Mouse (Mus musculus) CH12.LX (cell line): ENCODE data around the gene Ap3d1. TPM values are rescaled to one million over a fixed set of nuclear protein-coding genes. Genes with fewer than 3 reads are reported as not detected.

ENCODE experiments used
- DNase-seq: peaks from one replicate; pipeline ENCODE4 v3.0.0-alpha.2; 2013; ENCODE audit errors: extremely low read depth
- H3K27ac ChIP-seq: 2 replicates; pipeline ENCODE4 v1.5.1; 2012; ENCODE audit warnings: low read depth, mild to moderate bottlenecking, control low read depth, moderate library complexity; ENCODE audit not compliant: insufficient read depth
- H3K27me3 ChIP-seq: replicated peaks from 2 replicates; pipeline ENCODE3; 2012; ENCODE audit warnings: inconsistent platforms
- H3K36me3 ChIP-seq, 2 experiments: replicated peaks in 1 of 2; 2 replicates each; pipeline versions ENCODE3 to v1.6.1; 2012; ENCODE audit warnings: inconsistent platforms in 1 of 2, low read length in 1 of 2, mild to moderate bottlenecking in 1 of 2, mixed read lengths in 1 of 2, moderate library complexity in 1 of 2; ENCODE audit not compliant: control insufficient read depth in 1 of 2, insufficient read depth in 1 of 2
- H3K4me1 ChIP-seq, 2 experiments: 2 replicates each; pipeline ENCODE4 v1.6.1; 2012; ENCODE audit warnings: inconsistent platforms in 1 of 2, moderate library complexity in 1 of 2; ENCODE audit not compliant: insufficient read depth in 2 of 2, control insufficient read depth in 1 of 2
- H3K4me2 ChIP-seq: 2 replicates; pipeline ENCODE4 v1.6.1; 2012; ENCODE audit warnings: low read depth, mild to moderate bottlenecking, control low read depth; ENCODE audit not compliant: poor library complexity, insufficient read depth, severe bottlenecking
- H3K4me3 ChIP-seq, 3 experiments: fragments of 150-350 bp in 1 of 3; sonication (generic) in 1 of 3; replicated peaks in 1 of 3; 2 replicates each; pipeline versions ENCODE3 to v1.5.1; 2011 to 2012; ENCODE audit warnings: low read depth in 2 of 3, low read length in 2 of 3, mild to moderate bottlenecking in 2 of 3, moderate library complexity in 2 of 3, control low read depth in 1 of 3, improper control_type of control experiment in 1 of 3, inconsistent platforms in 1 of 3, mixed read lengths in 1 of 3; ENCODE audit not compliant: poor library complexity in 1 of 3
- H3K79me2 ChIP-seq: replicated peaks from 2 replicates; pipeline ENCODE4 v1.6.1; 2012; ENCODE audit warnings: mild to moderate bottlenecking, moderate library complexity; ENCODE audit not compliant: control insufficient read depth, poor library complexity, insufficient read depth, severe bottlenecking; ENCODE audit errors: extremely low read depth
- H3K9ac ChIP-seq: 2 replicates; pipeline ENCODE4 v1.6.1; 2012; ENCODE audit warnings: low read depth, mild to moderate bottlenecking, control low read depth, moderate library complexity; ENCODE audit not compliant: insufficient read depth
- H3K9me3 ChIP-seq: replicated peaks from 2 replicates; pipeline ENCODE3; 2012; ENCODE audit warnings: low read length, inconsistent platforms, mixed read lengths
- CHD2 ChIP-seq: IDR thresholded peaks from 2 replicates; pipeline ENCODE4 v1.6.1; 2011; ENCODE audit warnings: low read length, improper control_type of control experiment
- CTCF ChIP-seq, 2 experiments: IDR thresholded peaks in 1 of 2; conservative IDR thresholded peaks in 1 of 2; 2 replicates each; pipeline ENCODE4 v1.5.1; 2011 to 2012; ENCODE audit warnings: low read depth in 2 of 2, low read length in 2 of 2, improper control_type of control experiment in 1 of 2, inconsistent platforms in 1 of 2, mild to moderate bottlenecking in 1 of 2, moderate library complexity in 1 of 2
- E2F4 ChIP-seq: IDR thresholded peaks from 2 replicates; pipeline ENCODE4 v1.6.1; 2011; ENCODE audit warnings: low read depth, low read length, improper control_type of control experiment; ENCODE audit not compliant: insufficient replicate concordance
- ELF1 ChIP-seq: IDR thresholded peaks from 2 replicates; pipeline ENCODE4 v1.6.1; 2014; ENCODE audit warnings: low read depth, mild to moderate bottlenecking, inconsistent platforms, low read length, improper control_type of control experiment
- EP300 ChIP-seq: IDR thresholded peaks from 2 replicates; pipeline ENCODE4 v1.6.1; 2011; ENCODE audit warnings: low read length, improper control_type of control experiment
- ETS1 ChIP-seq: conservative IDR thresholded peaks from 2 replicates; pipeline ENCODE4 v1.6.1; 2012; ENCODE audit warnings: low read depth, mild to moderate bottlenecking, inconsistent platforms, low read length, improper control_type of control experiment, moderate library complexity
- GABPA ChIP-seq: IDR thresholded peaks from 2 replicates; pipeline ENCODE4 v1.6.1; 2012; ENCODE audit warnings: low read depth, low read length, improper control_type of control experiment, inconsistent platforms; ENCODE audit not compliant: insufficient replicate concordance
- HCFC1 ChIP-seq: IDR thresholded peaks from 2 replicates; pipeline ENCODE4 v1.6.1; 2012; ENCODE audit warnings: low read depth, mild to moderate bottlenecking, inconsistent platforms, low read length, improper control_type of control experiment
- IRF4 ChIP-seq: IDR thresholded peaks from 2 replicates; pipeline ENCODE4 v1.6.1; 2014; ENCODE audit warnings: low read depth, mild to moderate bottlenecking, inconsistent platforms, low read length, improper control_type of control experiment
- JUN ChIP-seq: IDR thresholded peaks from 2 replicates; pipeline ENCODE4 v1.6.1; 2011; ENCODE audit warnings: low read depth, mild to moderate bottlenecking, low read length, improper control_type of control experiment, moderate library complexity; ENCODE audit not compliant: insufficient read depth
- MAFK ChIP-seq: IDR thresholded peaks from 2 replicates; pipeline ENCODE4 v1.6.1; 2011; ENCODE audit warnings: low read length, improper control_type of control experiment; ENCODE audit not compliant: insufficient replicate concordance
- MAX ChIP-seq: IDR thresholded peaks from 2 replicates; pipeline ENCODE4 v1.6.1; 2011; ENCODE audit warnings: low read length, improper control_type of control experiment
- MAZ ChIP-seq: IDR thresholded peaks from 2 replicates; pipeline ENCODE4 v1.6.1; 2012; ENCODE audit warnings: low read depth, mild to moderate bottlenecking, inconsistent platforms, low read length, improper control_type of control experiment, moderate library complexity
- MXI1 ChIP-seq: IDR thresholded peaks from 2 replicates; pipeline ENCODE4 v1.6.1; 2011; ENCODE audit warnings: mild to moderate bottlenecking, low read depth, low read length, improper control_type of control experiment
- MYC ChIP-seq: IDR thresholded peaks from 2 replicates; pipeline ENCODE4 v1.6.1; 2011; ENCODE audit warnings: low read depth, mild to moderate bottlenecking, improper control_type of control experiment, low read length
- NRF1 ChIP-seq: IDR thresholded peaks from 2 replicates; pipeline ENCODE4 v1.6.1; 2014; ENCODE audit warnings: low read depth, mild to moderate bottlenecking, inconsistent platforms, low read length, improper control_type of control experiment, moderate library complexity
- PAX5 ChIP-seq: IDR thresholded peaks from 2 replicates; pipeline ENCODE4 v1.6.1; 2012; ENCODE audit warnings: low read length, inconsistent platforms, mixed read lengths
- POLR2A ChIP-seq: IDR thresholded peaks from 2 replicates; pipeline ENCODE4 v1.6.1; 2011; ENCODE audit warnings: low read depth, mild to moderate bottlenecking, improper control_type of control experiment, low read length
- POLR2AphosphoS2 ChIP-seq: IDR thresholded peaks from 2 replicates; pipeline ENCODE4 v1.6.1; 2011; ENCODE audit warnings: low read depth, low read length, improper control_type of control experiment
- RAD21 ChIP-seq: IDR thresholded peaks from 2 replicates; pipeline ENCODE4 v1.6.1; 2011; ENCODE audit warnings: low read depth, mild to moderate bottlenecking, low read length, improper control_type of control experiment, moderate library complexity
- SMC3 ChIP-seq: IDR thresholded peaks from 2 replicates; pipeline ENCODE4 v1.6.1; 2011; ENCODE audit warnings: low read depth, low read length, improper control_type of control experiment
- TBP ChIP-seq: conservative IDR thresholded peaks from 2 replicates; pipeline ENCODE4 v1.6.1; 2011; ENCODE audit warnings: low read depth, low read length, improper control_type of control experiment
- TCF12 ChIP-seq: IDR thresholded peaks from 2 replicates; pipeline ENCODE4 v1.6.1; 2014; ENCODE audit warnings: low read depth, mild to moderate bottlenecking, inconsistent platforms, low read length, improper control_type of control experiment
- UBTF ChIP-seq: IDR thresholded peaks from 2 replicates; pipeline ENCODE4 v1.6.1; 2012; ENCODE audit warnings: low read depth, mild to moderate bottlenecking, inconsistent platforms, low read length, improper control_type of control experiment, moderate library complexity
- USF1 ChIP-seq: IDR thresholded peaks from 2 replicates; pipeline ENCODE4 v1.6.1; 2014; ENCODE audit warnings: low read depth, mild to moderate bottlenecking, inconsistent platforms, low read length, improper control_type of control experiment
- USF2 ChIP-seq: conservative IDR thresholded peaks from 2 replicates; pipeline ENCODE4 v1.6.1; 2011; ENCODE audit warnings: low read depth, low read length, improper control_type of control experiment
- ZC3H11A ChIP-seq: IDR thresholded peaks from 2 replicates; pipeline ENCODE4 v1.6.1; 2012; ENCODE audit warnings: low read depth, mild to moderate bottlenecking, inconsistent platforms, low read length, improper control_type of control experiment
- ZKSCAN1 ChIP-seq: IDR thresholded peaks from 2 replicates; pipeline ENCODE4 v1.6.1; 2012; ENCODE audit warnings: low read depth, inconsistent platforms, low read length, improper control_type of control experiment, borderline replicate concordance
- ZMIZ1 ChIP-seq: IDR thresholded peaks from 2 replicates; pipeline ENCODE4 v1.6.1; 2012; ENCODE audit warnings: low read depth, mild to moderate bottlenecking, inconsistent platforms, low read length, improper control_type of control experiment
- ZNF384 ChIP-seq: IDR thresholded peaks from 2 replicates; pipeline ENCODE4 v1.6.1; 2012; ENCODE audit warnings: low read depth, low read length, improper control_type of control experiment, inconsistent platforms
- dilution Hi-C: fragments of 300-500 bp; cut with MboI; formaldehyde crosslinking; loops from 2 replicates; pipeline ENCODE4 v1.14.3; 2020; ENCODE audit warnings: low sequenced_read_pairs; ENCODE audit not compliant: extremely low pct_unique_long_range_greater_than_20kb, extremely low pct_ligation_motif_present
- in situ Hi-C: fragments of 300-500 bp; cut with MboI; formaldehyde crosslinking; loops from 3 replicates; pipeline ENCODE4 v1.14.3; 2019; ENCODE audit warnings: low sequenced_read_pairs, low pct_ligation_motif_present, low pct_unique_long_range_greater_than_20kb, mixed read lengths
- polyA plus RNA-seq: library from polyadenylated mRNA; unstranded; fragments of >175 nt; gene quantifications from 2 replicates; pipeline ENCODE4 v1.2.1, GENCODE M21; 2012; ENCODE audit warnings: low read depth; ENCODE audit not compliant: insufficient read length
- total RNA-seq, 2 experiments: library from RNA; depleted of rRNA; stranded (reverse); fragments of 300-350 nt in 1 of 2; fragments of >200 nt in 1 of 2; gene quantifications; 2 replicates each; pipeline ENCODE4 v1.2.3; 2012 to 2014

Gene Ap3d1
- total and polyA plus RNA-seq, 3 experiments: 28.4 to 57.0 (median 49.4) TPM

GRCm38 (mm10) chr10:80684984-80685383, 57.1 kb downstream of the Ap3d1 start:
- Histone ChIP-seq H3K4me1 (peaks cover 3 to 53% of the 10 kb centered on the region in 2 experiments; a peak in 2 of 4 replicates), H3K4me3 (no peak overlapping the region), H3K4me2 (no peak overlapping the region), H3K27me3 (no peaks in the 10 kb centered on the region), H3K9ac (no peak overlapping the region), H3K9me3 (no peaks in the 10 kb centered on the region), H3K36me3 (peaks cover 38 to 65% of the 10 kb centered on the region in 2 experiments), H3K79me2 (no peaks in the 10 kb centered on the region), H3K27ac (no peak overlapping the region)
- dilution Hi-C loops: no loop called here
- DNase-seq: no peak
- TF ChIP-seq ZC3H11A (no peak), MYC (no peak), ZKSCAN1 (no peak), MXI1 (no peak), MAX (no peak), GABPA (no peak), E2F4 (no peak), USF1 (no peak), USF2 (no peak), HCFC1 (no peak), ETS1 (no peak)
- in situ Hi-C loops: loop anchor here (5.0 to 25.0 kb wide), 3 partner anchors 73 to 248 kb away; partner anchors contain the start of genes Klf16 and Tcf3

- TF ChIP-seq RAD21: peak; percentile 90
- no peak for TF ChIP-seq MYC
- no peak for TF ChIP-seq NRF1
- no peak for TF ChIP-seq IRF4
- TF ChIP-seq JUN: no peak
- TF ChIP-seq PAX5: no peak
- no peak for TF ChIP-seq ZC3H11A
- TF ChIP-seq POLR2A: no peak
- no peak for TF ChIP-seq ZMIZ1
- TF ChIP-seq MAZ: no peak
- TF ChIP-seq ZKSCAN1: no peak
- TF ChIP-seq CHD2: no peak
- TF ChIP-seq ETS1: no peak
- TF ChIP-seq ELF1: no peak
- peak; percentile 80 for TF ChIP-seq SMC3
- no peak for TF ChIP-seq TCF12
- TF ChIP-seq ZNF384: no peak
- TF ChIP-seq GABPA: no peak
- TF ChIP-seq MAFK: no peak
- TF ChIP-seq MAX: no peak
- TF ChIP-seq POLR2AphosphoS2: no peak
- TF ChIP-seq USF2: no peak
- TF ChIP-seq USF1: no peak
- TF ChIP-seq UBTF: no peak
- TF ChIP-seq EP300: no peak
- TF ChIP-seq TBP: no peak
- TF ChIP-seq CTCF (conservative IDR thresholded peaks at IDR 0.05 in 1 of 2, IDR thresholded peaks at IDR 0.05 in 1 of 2; ENCODE audit: low read depth in 2 of 2, low read length in 2 of 2): peak; percentile 62 to 89
- TF ChIP-seq, all 38 proteins: peak for 3
- Histone ChIP-seq H3K9me3 (no peaks in the 10 kb centered on the region), H3K27me3 (no peaks in the 10 kb centered on the region), H3K27ac (no peak overlapping the region), H3K4me1 (peaks cover 10 to 53% of the 10 kb centered on the region in 2 experiments), H3K79me2 (no peaks in the 10 kb centered on the region), H3K9ac (no peak overlapping the region), H3K4me2 (no peak overlapping the region), H3K36me3 (peaks cover 30 to 58% of the 10 kb centered on the region in 2 experiments), H3K4me3 (no peak overlapping the region)
- in situ Hi-C loops: loop anchor here (5.0 to 25.0 kb wide), 2 partner anchors 72 to 247 kb away; partner anchors contain the start of gene Tcf3
- peak; percentile 74 for DNase-seq
- dilution Hi-C loops: no loop called here
Observed at GRCm38 (mm10) chr10:80684214-80684613, 57.9 kb downstream of the Ap3d1 start.
